Mouse (Mus musculus): ENCODE measurements at regions not wholly inside any gene's neighbourhood (a gene's known extent, or its start where the extent isn't known, plus 50 kb on each side); places are given as distances from the start of the nearest gene placed in this dataset.

- no peak for ATAC-seq (ENCODE audit: insufficient number of reproducible peaks, insufficient read depth, low FRiP score, low TSS enrichment)
Observed at GRCm38 (mm10) chr14:107903717-107904116, 1010.2 kb downstream of the Slitrk1 start.

GRCm38 (mm10) chr14:107901823-107902222 is 1012.1 kb downstream of the Slitrk1 start:
- no peaks in the 10 kb centered on the region for H3K4me1 ChIP-seq
- H3K27me3 ChIP-seq, result no peaks in the 10 kb centered on the region
- ATAC-seq (ENCODE audit: insufficient number of reproducible peaks, insufficient read depth, low FRiP score, low TSS enrichment), result no peak
- no peaks in the 10 kb centered on the region for H3K36me3 ChIP-seq
- H3K4me3 ChIP-seq, result no peak overlapping the region
- no peaks in the 10 kb centered on the region for H3K9me3 ChIP-seq
- H3K4me2 ChIP-seq (replicated peaks), result no peak overlapping the region
- no peak overlapping the region for H3K27ac ChIP-seq
- 63% methylated on average over 1 of the region's 1 CpGs for WGBS
- no peak overlapping the region for H3K9ac ChIP-seq

More at GRCm38 (mm10) chr14:107903717-107904116, 1010.2 kb downstream of the Slitrk1 start:
- Histone ChIP-seq H3K4me2 (replicated peaks) (no peak overlapping the region), H3K4me3 (no peak overlapping the region), H3K9ac (no peak overlapping the region), H3K27ac (no peak overlapping the region), H3K36me3 (no peaks in the 10 kb centered on the region), H3K9me3 (no peaks in the 10 kb centered on the region), H3K27me3 (no peaks in the 10 kb centered on the region), H3K4me1 (no peaks in the 10 kb centered on the region)

- no peak overlapping the region for H3K9ac ChIP-seq
- no peak overlapping the region for H3K4me3 ChIP-seq
- no peak for ATAC-seq (ENCODE audit: insufficient number of reproducible peaks, insufficient read depth, low FRiP score, low TSS enrichment)
- H3K4me1 ChIP-seq, result no peaks in the 10 kb centered on the region
- no peak overlapping the region for H3K27ac ChIP-seq
- H3K27me3 ChIP-seq, result no peaks in the 10 kb centered on the region
- H3K4me2 ChIP-seq (replicated peaks), result no peak overlapping the region
- H3K9me3 ChIP-seq, result no peaks in the 10 kb centered on the region
- no peaks in the 10 kb centered on the region for H3K36me3 ChIP-seq
Observed at GRCm38 (mm10) chr14:107860895-107861294, 1053.1 kb downstream of the Slitrk1 start.

- no peaks in the 10 kb centered on the region for H3K4me1 ChIP-seq
- H3K27me3 ChIP-seq, result no peaks in the 10 kb centered on the region
- H3K36me3 ChIP-seq, result no peaks in the 10 kb centered on the region
- 87% methylated on average over 7 of the region's 7 CpGs for WGBS
- ATAC-seq (ENCODE audit: insufficient number of reproducible peaks, insufficient read depth, low FRiP score, low TSS enrichment), result no peak
- H3K4me2 ChIP-seq (replicated peaks), result no peak overlapping the region
- no peak overlapping the region for H3K27ac ChIP-seq
- H3K9ac ChIP-seq, result no peak overlapping the region
- no peaks in the 10 kb centered on the region for H3K9me3 ChIP-seq
- H3K4me3 ChIP-seq, result no peak overlapping the region
Observed at GRCm38 (mm10) chr14:107849688-107850087, 1064.3 kb downstream of the Slitrk1 start.

GRCm38 (mm10) chr14:107845289-107846215 is 1068.4 kb downstream of the Slitrk1 start:
- Histone ChIP-seq H3K27ac (no peak overlapping the region), H3K4me1 (no peaks in the 10 kb centered on the region), H3K9me3 (no peaks in the 10 kb centered on the region), H3K4me2 (replicated peaks) (no peak overlapping the region), H3K9ac (no peak overlapping the region), H3K36me3 (no peaks in the 10 kb centered on the region), H3K27me3 (no peaks in the 10 kb centered on the region), H3K4me3 (no peak overlapping the region)
- no peak for ATAC-seq (ENCODE audit: insufficient number of reproducible peaks, insufficient read depth, low FRiP score, low TSS enrichment)
- WGBS, result 78% methylated on average over 3 of the region's 3 CpGs

GRCm38 (mm10) chr14:107844533-107844932 is 1069.4 kb downstream of the Slitrk1 start:
- WGBS, result 83% methylated on average over 2 of the region's 2 CpGs
- H3K4me1 ChIP-seq, result no peaks in the 10 kb centered on the region
- no peak for ATAC-seq (ENCODE audit: insufficient number of reproducible peaks, insufficient read depth, low FRiP score, low TSS enrichment)

GRCm38 (mm10) chr14:107832976-107833375 is 1081.0 kb downstream of the Slitrk1 start:
- no peak overlapping the region for H3K4me2 ChIP-seq (replicated peaks)
- WGBS, result 96% methylated on average over 1 of the region's 1 CpGs

More at GRCm38 (mm10) chr14:107844533-107844932, 1069.4 kb downstream of the Slitrk1 start:
- no peak overlapping the region for H3K4me3 ChIP-seq
- no peaks in the 10 kb centered on the region for H3K27me3 ChIP-seq
- H3K36me3 ChIP-seq, result no peaks in the 10 kb centered on the region
- no peak overlapping the region for H3K9ac ChIP-seq
- no peaks in the 10 kb centered on the region for H3K9me3 ChIP-seq
- no peak overlapping the region for H3K4me2 ChIP-seq (replicated peaks)
- H3K27ac ChIP-seq, result no peak overlapping the region

GRCm38 (mm10) chr14:107785242-107785641 is 1128.7 kb downstream of the Slitrk1 start:
- no peaks in the 10 kb centered on the region for H3K4me1 ChIP-seq
- no peaks in the 10 kb centered on the region for H3K27me3 ChIP-seq
- no peak overlapping the region for H3K4me3 ChIP-seq
- H3K9ac ChIP-seq, result no peak overlapping the region
- H3K27ac ChIP-seq, result no peak overlapping the region
- no peak for ATAC-seq (ENCODE audit: insufficient number of reproducible peaks, insufficient read depth, low FRiP score, low TSS enrichment)
- WGBS, result 83% methylated on average over 1 of the region's 1 CpGs
- no peak overlapping the region for H3K4me2 ChIP-seq (replicated peaks)
- no peaks in the 10 kb centered on the region for H3K36me3 ChIP-seq
- no peaks in the 10 kb centered on the region for H3K9me3 ChIP-seq

More at GRCm38 (mm10) chr14:107832976-107833375, 1081.0 kb downstream of the Slitrk1 start:
- Histone ChIP-seq H3K36me3 (no peaks in the 10 kb centered on the region), H3K9ac (no peak overlapping the region), H3K9me3 (no peaks in the 10 kb centered on the region), H3K4me1 (no peaks in the 10 kb centered on the region), H3K4me3 (no peak overlapping the region), H3K27ac (no peak overlapping the region), H3K27me3 (no peaks in the 10 kb centered on the region)
- ATAC-seq (ENCODE audit: insufficient number of reproducible peaks, insufficient read depth, low FRiP score, low TSS enrichment), result no peak
